Mouse (Mus musculus) 416B (cell line): ENCODE data around the gene Mlf1.

ENCODE experiments used
- DNase-seq: peaks from one replicate; pipeline ENCODE4 v3.0.0; 2011; ENCODE audit warnings: low read depth

The Mlf1 gene

DNA sequence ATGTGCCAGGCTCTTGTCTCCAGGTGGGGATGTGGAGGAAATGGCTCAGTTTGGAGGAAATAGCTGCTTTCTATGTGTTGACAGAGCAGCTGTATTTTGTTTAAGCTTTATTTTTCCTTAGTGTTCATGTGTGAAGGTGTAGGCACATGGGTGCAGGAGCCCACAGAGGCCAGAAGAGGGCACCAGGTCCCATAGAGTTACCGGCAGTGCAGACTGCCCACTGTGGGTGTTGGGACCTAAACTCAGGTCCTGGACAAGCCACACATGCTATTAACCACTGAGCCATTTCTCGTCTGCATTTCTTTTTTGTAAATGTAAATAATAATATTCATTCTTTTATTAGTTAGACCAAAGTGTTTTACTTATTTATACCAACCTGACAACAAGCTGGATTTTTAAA, 73.2 kb downstream of the Mlf1 start:
- DNase-seq = peak; percentile 21
